Mouse (Mus musculus) hindbrain, postnatal 0 days (tissue): ENCODE data around the gene 4930426L09Rik. TPM values are rescaled to one million over a fixed set of nuclear protein-coding genes. Genes with fewer than 3 reads are reported as not detected.
A peak's percentile ranks its signal among the peaks of the same experiment; 100 is the strongest.

Experiments
- ATAC-seq: fragments of 200-750 bp; cut with Nextera tagmentation; 2 replicates; pipeline ENCODE4 v1.8.0; 2017; ENCODE audit warnings: mild to moderate bottlenecking, moderate TSS enrichment, moderate library complexity
- DNase-seq: peaks from one replicate; pipeline ENCODE4 v3.0.0-alpha.2; 2015; ENCODE audit warnings: low spot score
- H3K27ac ChIP-seq: fragments of 300-500 bp; sonication (generic); 2 replicates; pipeline ENCODE4 v1.5.1; 2014; ENCODE audit warnings: mild to moderate bottlenecking
- H3K27me3 ChIP-seq: fragments of 300-500 bp; sonication (generic); 2 replicates; pipeline ENCODE4 v1.6.1; 2014; ENCODE audit warnings: low read length, mixed read lengths; ENCODE audit not compliant: insufficient read depth
- H3K36me3 ChIP-seq: fragments of 300-500 bp; sonication (generic); 2 replicates; pipeline ENCODE4 v1.6.1; 2014; ENCODE audit warnings: low read length, mixed read lengths; ENCODE audit not compliant: insufficient read depth
- H3K4me1 ChIP-seq: fragments of 300-500 bp; sonication (generic); 2 replicates; pipeline ENCODE4 v1.6.1; 2014; ENCODE audit warnings: antibody characterized with exemption, low read length, mixed read lengths; ENCODE audit not compliant: insufficient read depth
- H3K4me2 ChIP-seq: fragments of 300-500 bp; sonication (generic); 2 replicates; pipeline ENCODE4 v1.6.1; 2014; ENCODE audit warnings: low read depth, mild to moderate bottlenecking, low read length, moderate library complexity, mixed read lengths
- H3K4me3 ChIP-seq: fragments of 300-500 bp; sonication (generic); 2 replicates; pipeline ENCODE4 v1.5.1; 2014; ENCODE audit warnings: low read length
- H3K9ac ChIP-seq: fragments of 300-500 bp; sonication (generic); replicated peaks from 2 replicates; pipeline ENCODE4 v1.6.1; 2014; ENCODE audit warnings: mild to moderate bottlenecking, low read length, moderate library complexity, mixed read lengths
- H3K9me3 ChIP-seq: fragments of 300-500 bp; sonication (generic); 2 replicates; pipeline ENCODE4 v1.6.1; 2016; ENCODE audit warnings: low read length, mixed read lengths
- CTCF ChIP-seq: IDR thresholded peaks from 2 replicates; pipeline ENCODE4 v1.5.1; 2016; ENCODE audit warnings: antibody characterized with exemption, control low read depth, low read depth
- WGBS: fragments of 180-500 bp; shearing (Covaris S2); extraction: QIAGEN DNeasy Blood & Tissue Kit; methylation state at CpG from one replicate; pipeline ENCODE4 v1.1.7; 2014; 5-methylcytosine and 5-hydroxymethylcytosine counted together
- polyA plus RNA-seq: library from polyadenylated mRNA; unstranded; fragments of >200 nt; fragmentation: Nextera tagmentation; extraction: Ambion mirVana; gene quantifications from 2 replicates; pipeline ENCODE4 v1.2.1, GENCODE M21; 2015
- total RNA-seq: library from RNA; depleted of rRNA; stranded (reverse); fragments of >200 nt; gene quantifications from 2 replicates; pipeline ENCODE4 v1.2.3, GENCODE M21; 2014; rRNA removed

The 4930426L09Rik gene
- total RNA-seq (0.68 and 2.0 TPM in 2 replicates), polyA plus RNA-seq (0.35 and 0.76 TPM in 2 replicates)

DNA sequence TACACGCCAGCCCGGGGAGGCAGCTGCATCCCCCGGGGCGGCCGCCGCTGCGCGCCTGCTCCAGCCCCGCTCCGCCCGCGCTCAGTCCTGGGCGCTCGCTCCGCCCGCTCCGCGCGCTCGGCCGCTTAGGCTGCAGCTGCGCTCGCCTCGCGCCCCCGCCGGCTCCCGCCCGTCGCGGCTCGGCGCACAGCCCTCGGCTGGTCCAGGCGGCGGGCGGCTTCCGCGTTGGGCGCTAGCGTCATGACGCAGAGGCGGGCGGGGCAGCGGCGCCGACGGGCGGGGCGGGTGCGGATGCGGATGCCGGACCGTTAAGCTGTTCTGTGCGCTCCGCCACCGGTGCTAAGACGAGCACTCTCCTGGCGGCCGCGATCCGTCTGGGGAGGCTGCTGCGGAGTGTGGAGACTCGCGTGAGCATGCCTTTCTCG, at the start of gene 4930426L09Rik, which contains the start of gene Pip4k2a:
Gene 4930426L09Rik, plus strand, starts transcription at position 290 of the 425 bp plus-strand sequence.
Gene Pip4k2a, minus strand, starts transcription at position 73 of the 425 bp plus-strand sequence.
- under 1% methylated on average over 63 of the region's 66 CpGs for WGBS

GRCm38 (mm10) chr2:18948741-18949140, 49.4 kb upstream of the 4930426L09Rik start:
- DNase-seq: no peak
- Histone ChIP-seq H3K4me3 (no peak overlapping the region), H3K9ac (no peak overlapping the region), H3K9me3 (no peaks in the 10 kb centered on the region), H3K4me2 (no peak overlapping the region), H3K4me1 (no peaks in the 10 kb centered on the region), H3K27me3 (no peaks in the 10 kb centered on the region), H3K27ac (no peak overlapping the region), H3K36me3 (no peaks in the 10 kb centered on the region)
- TF ChIP-seq CTCF: no peak
- no peak for ATAC-seq
- WGBS: 89% methylated on average over 7 of the region's 7 CpGs

More for the DNA sequence above, at the start of gene 4930426L09Rik, which contains the start of gene Pip4k2a:
- H3K4me3 ChIP-seq: peak within 1 kb of the TSS; percentile 90
- peak within 1 kb of the TSS; percentile 93 for H3K4me2 ChIP-seq
- peak within 1 kb of the TSS; percentile 71 for H3K9ac ChIP-seq
- TF ChIP-seq CTCF: no peak
- DNase-seq: peak; percentile 94
- no peaks in the 10 kb centered on the region for H3K9me3 ChIP-seq
- peak within 1 kb of the TSS; percentile 64 for H3K27ac ChIP-seq
- ATAC-seq: peak; percentile 97
- peaks cover 14% of the 10 kb centered on the region; the same call in 1 of the 2 replicates for H3K4me1 ChIP-seq
- H3K27me3 ChIP-seq: no peaks in the 10 kb centered on the region
- H3K36me3 ChIP-seq: no peaks in the 10 kb centered on the region

DNA sequence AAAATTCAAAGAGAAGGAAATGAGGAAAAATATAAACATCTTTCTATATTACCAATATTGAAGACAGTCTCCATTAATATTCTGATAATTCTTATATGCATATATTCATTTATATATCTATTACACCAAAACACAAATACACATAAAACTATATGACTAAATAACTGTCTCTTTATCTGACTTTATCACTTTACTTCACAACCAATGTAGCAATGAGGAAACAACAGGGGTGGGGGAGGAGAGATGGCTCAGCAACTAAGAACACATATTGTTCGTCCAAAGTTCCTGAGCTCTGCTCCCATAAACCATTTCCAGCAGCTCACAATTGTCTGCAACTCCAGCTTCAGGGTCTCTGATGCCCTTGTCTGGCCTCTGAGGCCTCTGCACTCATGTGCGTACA, 47.4 kb upstream of the 4930426L09Rik start:
- no peak overlapping the region for H3K9ac ChIP-seq
- 77% methylated on average over 2 of the region's 2 CpGs for WGBS
- H3K27ac ChIP-seq: no peak overlapping the region

GRCm38 (mm10) chr2:18952102-18952673, 46.0 kb upstream of the 4930426L09Rik start:
- Histone ChIP-seq H3K4me3 (no peak overlapping the region), H3K36me3 (no peaks in the 10 kb centered on the region), H3K27ac (no peak overlapping the region), H3K9ac (no peak overlapping the region), H3K4me1 (no peaks in the 10 kb centered on the region), H3K27me3 (no peaks in the 10 kb centered on the region), H3K9me3 (no peaks in the 10 kb centered on the region), H3K4me2 (no peak overlapping the region)
- no peak for TF ChIP-seq CTCF
- 72% methylated on average over 7 of the region's 7 CpGs for WGBS
- DNase-seq: no peak
- no peak for ATAC-seq

More for the DNA sequence above, 47.4 kb upstream of the 4930426L09Rik start:
- no peak for TF ChIP-seq CTCF
- Histone ChIP-seq H3K4me1 (no peaks in the 10 kb centered on the region), H3K36me3 (no peaks in the 10 kb centered on the region), H3K9me3 (no peaks in the 10 kb centered on the region), H3K27me3 (no peaks in the 10 kb centered on the region), H3K4me3 (no peak overlapping the region), H3K4me2 (no peak overlapping the region)
- no peak for DNase-seq
- no peak for ATAC-seq

DNA sequence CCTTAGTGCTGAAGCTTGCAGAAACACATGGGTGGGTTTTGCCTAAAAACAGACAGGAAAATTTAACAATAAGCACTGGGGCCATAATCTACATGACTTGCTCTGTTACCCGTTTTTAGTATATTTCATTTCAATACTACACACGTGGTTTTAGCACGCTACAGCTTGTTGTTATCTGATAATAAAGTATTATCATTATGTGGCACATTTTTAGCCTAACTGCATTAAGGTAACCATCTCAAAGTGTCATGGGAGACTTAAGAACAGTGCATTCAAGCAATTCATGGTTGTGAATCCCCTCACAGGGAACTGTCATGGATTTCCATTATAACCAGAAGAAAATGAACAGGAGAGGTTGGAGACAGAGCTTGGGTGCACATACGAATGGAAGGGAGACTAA, 43.7 kb upstream of the 4930426L09Rik start:
- no peak overlapping the region for H3K4me3 ChIP-seq
- no peaks in the 10 kb centered on the region for H3K9me3 ChIP-seq
- H3K36me3 ChIP-seq: no peaks in the 10 kb centered on the region
- no peak for DNase-seq
- no peak overlapping the region for H3K27ac ChIP-seq
- H3K27me3 ChIP-seq: no peaks in the 10 kb centered on the region
- no peak for ATAC-seq
- H3K9ac ChIP-seq: no peak overlapping the region
- H3K4me2 ChIP-seq: no peak overlapping the region
- no peak for TF ChIP-seq CTCF
- H3K4me1 ChIP-seq: no peaks in the 10 kb centered on the region
- 83% methylated on average over 4 of the region's 4 CpGs for WGBS

DNA sequence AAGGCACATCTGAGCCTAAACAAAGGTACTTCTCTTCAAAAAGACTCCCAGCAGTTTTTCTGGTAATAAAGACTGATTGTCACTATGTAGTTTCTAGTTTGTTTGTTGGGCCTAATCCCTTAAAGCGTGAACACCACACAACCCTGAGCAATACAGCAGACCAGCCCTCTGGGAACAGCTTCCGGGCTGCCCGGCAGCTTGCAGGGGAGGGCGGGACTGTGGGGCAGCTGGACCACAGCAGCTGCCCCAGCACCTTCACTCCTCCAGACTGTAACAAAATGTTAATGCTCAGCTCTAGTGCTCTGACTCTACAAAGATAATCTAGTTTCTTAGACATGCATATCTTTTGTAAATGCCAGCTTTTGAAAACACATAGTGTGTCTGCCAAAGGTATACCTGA, 43.1 kb upstream of the 4930426L09Rik start:
- WGBS: 53% methylated on average over 4 of the region's 4 CpGs
- H3K27ac ChIP-seq: no peak overlapping the region
- no peak for TF ChIP-seq CTCF
- DNase-seq: no peak
- no peak for ATAC-seq
- H3K27me3 ChIP-seq: no peaks in the 10 kb centered on the region
- no peak overlapping the region for H3K9ac ChIP-seq
- no peaks in the 10 kb centered on the region for H3K9me3 ChIP-seq
- no peak overlapping the region for H3K4me3 ChIP-seq
- H3K36me3 ChIP-seq: no peaks in the 10 kb centered on the region
- H3K4me2 ChIP-seq: no peak overlapping the region
- no peaks in the 10 kb centered on the region for H3K4me1 ChIP-seq

GRCm38 (mm10) chr2:18955671-18956070, 42.5 kb upstream of the 4930426L09Rik start:
- no peak overlapping the region for H3K9ac ChIP-seq
- no peak overlapping the region for H3K4me2 ChIP-seq
- no peak overlapping the region for H3K4me3 ChIP-seq
- H3K9me3 ChIP-seq: no peaks in the 10 kb centered on the region
- H3K36me3 ChIP-seq: no peaks in the 10 kb centered on the region
- TF ChIP-seq CTCF: no peak
- WGBS: 94% methylated on average over 13 of the region's 13 CpGs
- ATAC-seq: no peak
- H3K4me1 ChIP-seq: no peaks in the 10 kb centered on the region
- DNase-seq: no peak
- H3K27me3 ChIP-seq: no peaks in the 10 kb centered on the region
- H3K27ac ChIP-seq: no peak overlapping the region
